10 mouse cellular contexts compared by ENCODE assay signal in the genomic region with DNA sequence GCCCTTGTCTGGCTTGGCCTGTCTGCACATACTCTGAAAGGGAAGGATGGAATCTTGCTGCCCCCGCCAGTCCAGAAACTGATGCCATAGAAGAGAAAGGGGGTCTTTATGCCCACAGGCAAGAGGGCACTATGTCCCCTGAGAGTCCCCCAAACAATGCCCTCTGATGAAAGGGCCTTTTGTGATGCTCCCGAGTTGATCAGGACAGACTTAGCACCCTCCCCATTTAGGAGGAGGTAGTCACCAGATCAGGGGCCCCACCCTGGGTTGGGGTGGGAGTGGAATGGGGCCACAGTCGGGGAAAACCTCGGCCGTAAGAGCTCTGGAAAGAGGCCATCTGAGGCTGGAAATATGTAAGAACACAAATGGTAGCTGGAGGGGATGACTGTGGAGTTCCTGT. TPM values are rescaled to one million over a fixed set of nuclear protein-coding genes. Genes with fewer than 3 reads are reported as not detected.
DNase-seq lines count a peak whose midpoint lies in the region; ATAC-seq lines count a peak whose summit lies in the region.
"Had no signal": no experiment of that assay in that cellular context is flagged by ENCODE, and none has a peak within 500 bp of the region (broad histone marks: within the 10 kb centered on the region; RNA-seq: fewer than 3 reads in every experiment).

No protein-coding gene starts in this region.

- H3K27ac ChIP-seq in hindbrain, embryonic 10.5 days, result peak overlapping the region; percentile 67
- H3K27ac ChIP-seq in hindbrain, embryonic 11.5 days (ENCODE audit: low read depth, low read length), result no peak overlapping the region
- H3K27ac ChIP-seq in embryonic facial prominence, embryonic 10.5 days (replicated peaks), result peak overlapping the region; percentile 72
- H3K27ac ChIP-seq in limb, embryonic 12.5 days, result peak overlapping the region; percentile 30; the same call in 1 of the 2 replicates
- H3K27ac ChIP-seq in kidney, embryonic 14.5 days (ENCODE audit: low read depth, low read length), result no peak overlapping the region
- H3K27ac ChIP-seq: kidney, postnatal 0 days had no signal

- no peaks in the 10 kb centered on the region for H3K27me3 ChIP-seq in hindbrain, embryonic 10.5 days (ENCODE audit: insufficient read depth, poor library complexity, severe bottlenecking)
- no peaks in the 10 kb centered on the region for H3K27me3 ChIP-seq in hindbrain, embryonic 11.5 days (ENCODE audit: control insufficient read depth, insufficient read depth, low read length)
- H3K27me3 ChIP-seq in embryonic facial prominence, embryonic 10.5 days (replicated peaks; ENCODE audit: low read depth, poor library complexity, severe bottlenecking), result no peaks in the 10 kb centered on the region
- no peaks in the 10 kb centered on the region for H3K27me3 ChIP-seq in limb, embryonic 12.5 days
- H3K27me3 ChIP-seq in kidney, embryonic 14.5 days (ENCODE audit: control insufficient read depth, insufficient read depth, low read length), result no peaks in the 10 kb centered on the region

- peaks cover 53% of the 10 kb centered on the region for H3K4me1 ChIP-seq in hindbrain, embryonic 10.5 days (replicated peaks)
- 0 out of 2 replicates have a peak, but pooled peaks cover 3% of the 10 kb centered on the region for H3K4me1 ChIP-seq in hindbrain, embryonic 11.5 days (replicated peaks; ENCODE audit: control insufficient read depth, insufficient read depth, low read length)
- peaks cover 36% of the 10 kb centered on the region for H3K4me1 ChIP-seq in embryonic facial prominence, embryonic 10.5 days
- peaks cover 22% of the 10 kb centered on the region for H3K4me1 ChIP-seq in limb, embryonic 12.5 days (replicated peaks)
- 0 out of 2 replicates have a peak, but pooled peaks cover 5% of the 10 kb centered on the region for H3K4me1 ChIP-seq in kidney, embryonic 14.5 days (ENCODE audit: control insufficient read depth, insufficient read depth, low read length)

- no peak overlapping the region for H3K4me3 ChIP-seq in hindbrain, embryonic 10.5 days
- H3K4me3 ChIP-seq in hindbrain, embryonic 11.5 days (ENCODE audit: low read depth, low read length), result no peak overlapping the region
- H3K4me3 ChIP-seq in embryonic facial prominence, embryonic 10.5 days, result no peak overlapping the region
- H3K4me3 ChIP-seq in limb, embryonic 12.5 days (replicated peaks), result no peak overlapping the region
- no peak overlapping the region for H3K4me3 ChIP-seq in kidney, embryonic 14.5 days (ENCODE audit: low read length)

- H3K36me3 ChIP-seq in hindbrain, embryonic 10.5 days, result no peaks in the 10 kb centered on the region
- no peaks in the 10 kb centered on the region for H3K36me3 ChIP-seq in hindbrain, embryonic 11.5 days (ENCODE audit: control insufficient read depth, insufficient read depth, low read length)
- no peaks in the 10 kb centered on the region for H3K36me3 ChIP-seq in embryonic facial prominence, embryonic 10.5 days (replicated peaks)
- no peaks in the 10 kb centered on the region for H3K36me3 ChIP-seq in limb, embryonic 12.5 days
- H3K36me3 ChIP-seq in kidney, embryonic 14.5 days (ENCODE audit: control insufficient read depth, insufficient read depth, low read length), result no peaks in the 10 kb centered on the region

- H3K9ac ChIP-seq in hindbrain, embryonic 11.5 days (ENCODE audit: low read depth, low read length), result no peak overlapping the region
- no peak overlapping the region for H3K9ac ChIP-seq in limb, embryonic 12.5 days (replicated peaks)
- no peak overlapping the region for H3K9ac ChIP-seq in kidney, embryonic 14.5 days (ENCODE audit: low read depth, low read length)

- ATAC-seq in hindbrain, embryonic 11.5 days (ENCODE audit: low FRiP score), result no peak; the same call in 1 of the 2 replicates
- ATAC-seq in limb, embryonic 12.5 days (ENCODE audit: insufficient number of reproducible peaks, insufficient read depth, low FRiP score, low TSS enrichment, low read depth), result no peak
- ATAC-seq in kidney, embryonic 14.5 days (ENCODE audit: low FRiP score, low TSS enrichment), result no peak

- no peaks in the 10 kb centered on the region for H3K9me3 ChIP-seq in hindbrain, embryonic 10.5 days
- H3K9me3 ChIP-seq in hindbrain, embryonic 11.5 days (ENCODE audit: control insufficient read depth, low read length), result no peaks in the 10 kb centered on the region
- H3K9me3 ChIP-seq in embryonic facial prominence, embryonic 10.5 days, result no peaks in the 10 kb centered on the region
- no peaks in the 10 kb centered on the region for H3K9me3 ChIP-seq in limb, embryonic 12.5 days
- H3K9me3 ChIP-seq in kidney, embryonic 14.5 days (ENCODE audit: control insufficient read depth, low read length), result no peaks in the 10 kb centered on the region

- no peak overlapping the region for H3K4me2 ChIP-seq in hindbrain, embryonic 11.5 days (replicated peaks; ENCODE audit: low read depth, low read length)
- no peak overlapping the region for H3K4me2 ChIP-seq in limb, embryonic 12.5 days
- no peak overlapping the region for H3K4me2 ChIP-seq in kidney, embryonic 14.5 days (replicated peaks; ENCODE audit: low read depth, low read length)
- H3K4me2 ChIP-seq: liver, embryonic 11.5 days had no signal

- no peak for DNase-seq in hindbrain, embryonic 10.5 days (ENCODE audit: low spot score)
- DNase-seq in hindbrain, embryonic 11.5 days (ENCODE audit: low spot score), result no peak
- peak; percentile 10 for DNase-seq in Muller cell, postnatal 12 days (ENCODE audit: inconsistent ontology term)
- DNase-seq in embryonic facial prominence, embryonic 10.5 days (ENCODE audit: low spot score), result no peak
- no peak for DNase-seq in T-cell, adult 2 months (ENCODE audit: low spot score)
- DNase-seq: cerebellum, postnatal 25 days had no signal

- 54% methylated on average over 5 of the region's 5 CpGs for WGBS in hindbrain, embryonic 10.5 days
- WGBS in hindbrain, embryonic 11.5 days, result 56% methylated on average over 5 of the region's 5 CpGs
- WGBS in embryonic facial prominence, embryonic 10.5 days, result 51% methylated on average over 5 of the region's 5 CpGs
- 72% methylated on average over 5 of the region's 5 CpGs for WGBS in limb, embryonic 12.5 days
- 58% methylated on average over 5 of the region's 5 CpGs for WGBS in kidney, embryonic 14.5 days

RNA-seq across cellular contexts. Expression of a gene that starts 37.5 kb away (rescaled TPM):
- 135 and 146 TPM in 2 replicates for polyA plus RNA-seq in hindbrain, embryonic 10.5 days (2016; fragmentation: Nextera tagmentation; extraction: Ambion mirVana)
- 141 and 145 TPM in 2 replicates for polyA plus RNA-seq in hindbrain, embryonic 11.5 days (2014; fragmentation: Nextera tagmentation; extraction: Ambion mirVana)
- 141 and 148 TPM in 2 replicates for polyA plus RNA-seq in embryonic facial prominence, embryonic 10.5 days (2016; fragmentation: Nextera tagmentation; extraction: Ambion mirVana)
- polyA plus RNA-seq in limb, embryonic 12.5 days (2016; fragmentation: Nextera tagmentation; extraction: Ambion mirVana), result 136 and 144 TPM in 2 replicates
- polyA plus RNA-seq in kidney, embryonic 14.5 days (2014; fragmentation: Nextera tagmentation; extraction: Ambion mirVana), result 164 and 174 TPM in 2 replicates

RNA-seq across cellular contexts. Expression of a gene that starts 45.1 kb away (rescaled TPM):
- polyA plus RNA-seq in hindbrain, embryonic 10.5 days (2016; fragmentation: Nextera tagmentation; extraction: Ambion mirVana), result 15.2 and 19.4 TPM in 2 replicates
- polyA plus RNA-seq in hindbrain, embryonic 11.5 days (2014; fragmentation: Nextera tagmentation; extraction: Ambion mirVana), result 13.0 and 15.7 TPM in 2 replicates
- 11.3 and 12.5 TPM in 2 replicates for polyA plus RNA-seq in embryonic facial prominence, embryonic 10.5 days (2016; fragmentation: Nextera tagmentation; extraction: Ambion mirVana)
- 12.5 and 13.8 TPM in 2 replicates for polyA plus RNA-seq in limb, embryonic 12.5 days (2016; fragmentation: Nextera tagmentation; extraction: Ambion mirVana)
- 10.9 and 16.1 TPM in 2 replicates for polyA plus RNA-seq in kidney, embryonic 14.5 days (2014; fragmentation: Nextera tagmentation; extraction: Ambion mirVana)

Comparison
In these comparisons a context has a peak if more than half of its experiments do, and no peak if none do; other contexts are left out.
1. H3K27ac ChIP-seq: peak in hindbrain, embryonic 10.5 days (single experiment), embryonic facial prominence, embryonic 10.5 days (single experiment) and limb, embryonic 12.5 days (single experiment); none in hindbrain, embryonic 11.5 days (single experiment) and kidney, embryonic 14.5 days (single experiment).